Mouse (Mus musculus) stomach, postnatal 0 days (tissue): ENCODE measurements around the gene Aif1l. TPM values are rescaled to one million over a fixed set of nuclear protein-coding genes. Genes with fewer than 3 reads are reported as not detected.

Experiments used
- ATAC-seq: fragments of 200-750 bp; cut with Nextera tagmentation; 2 replicates; pipeline ENCODE4 v1.8.0; 2017; ENCODE audit not compliant: low FRiP score, low TSS enrichment
- DNase-seq: peaks from one replicate; pipeline ENCODE4 v3.0.0-alpha.2; 2016; ENCODE audit warnings: low spot score
- H3K27ac ChIP-seq: fragments of 300-500 bp; sonication (generic); replicated peaks from 2 replicates; pipeline ENCODE4 v1.5.1; 2014; ENCODE audit warnings: mild to moderate bottlenecking, control low read depth
- H3K27me3 ChIP-seq: fragments of 300-500 bp; sonication (generic); 2 replicates; pipeline ENCODE4 v1.6.1; 2014; ENCODE audit warnings: low read length; ENCODE audit not compliant: control insufficient read depth, insufficient read depth
- H3K36me3 ChIP-seq: fragments of 300-500 bp; sonication (generic); 2 replicates; pipeline ENCODE4 v1.6.1; 2014; ENCODE audit warnings: low read length, mixed read lengths; ENCODE audit not compliant: control insufficient read depth, insufficient read depth
- H3K4me1 ChIP-seq: fragments of 300-500 bp; sonication (generic); replicated peaks from 2 replicates; pipeline ENCODE4 v1.6.1; 2014; ENCODE audit warnings: antibody characterized with exemption; ENCODE audit not compliant: control insufficient read depth, insufficient read depth
- H3K4me2 ChIP-seq: fragments of 300-500 bp; sonication (generic); replicated peaks from 2 replicates; pipeline ENCODE4 v1.6.1; 2014; ENCODE audit warnings: low read depth, mild to moderate bottlenecking, control low read depth, moderate library complexity
- H3K4me3 ChIP-seq: fragments of 300-500 bp; sonication (generic); 2 replicates; pipeline ENCODE4 v1.5.1; 2014; ENCODE audit warnings: low read depth, low read length, control low read depth
- H3K9ac ChIP-seq: fragments of 300-500 bp; sonication (generic); 2 replicates; pipeline ENCODE4 v1.6.1; 2014; ENCODE audit warnings: mild to moderate bottlenecking, low read length, control low read depth, mixed read lengths
- H3K9me3 ChIP-seq: fragments of 300-500 bp; sonication (generic); 2 replicates; pipeline ENCODE4 v1.6.1; 2016; ENCODE audit warnings: low read length; ENCODE audit not compliant: control insufficient read depth
- CTCF ChIP-seq: IDR thresholded peaks from 2 replicates; pipeline ENCODE4 v1.5.1; 2016; ENCODE audit warnings: antibody characterized with exemption, low read depth, mild to moderate bottlenecking, moderate library complexity
- EP300 ChIP-seq: optimal IDR thresholded peaks from 2 replicates; pipeline ENCODE3; 2016; ENCODE audit warnings: antibody characterized with exemption
- WGBS: fragments of 180-500 bp; shearing (Covaris S2); extraction: QIAGEN DNeasy Blood & Tissue Kit; methylation state at CpG from one replicate; pipeline ENCODE4 v1.1.7; 2014; 5-methylcytosine and 5-hydroxymethylcytosine counted together
- polyA plus RNA-seq: library from polyadenylated mRNA; unstranded; fragments of >200 nt; fragmentation: Nextera tagmentation; extraction: Ambion mirVana; gene quantifications from 2 replicates; pipeline ENCODE4 v1.2.1, GENCODE M21; 2015

Gene Aif1l
- polyA plus RNA-seq, 1 experiment from 2014 or later: 47.7 TPM

- ATAC-seq (no peak), DNase-seq (no peak)
- H3K9me3 ChIP-seq: no peaks in the 10 kb centered on the region
- no peak for TF ChIP-seq EP300
- TF ChIP-seq CTCF: no peak
- no peak overlapping the region for H3K9ac ChIP-seq
- H3K27ac ChIP-seq: no peak overlapping the region
- H3K4me1 ChIP-seq: no peaks in the 10 kb centered on the region
- no peaks in the 10 kb centered on the region for H3K36me3 ChIP-seq
- WGBS: 64% methylated on average over 1 of the region's 1 CpGs
- no peak overlapping the region for H3K4me2 ChIP-seq
- no peaks in the 10 kb centered on the region for H3K27me3 ChIP-seq
- H3K4me3 ChIP-seq: no peak overlapping the region
Measured at GRCm38 (mm10) chr2:31938298-31938697, 11.6 kb upstream of the Aif1l start.

GRCm38 (mm10) chr2:31943011-31943410 is 6.9 kb upstream of the Aif1l start:
- H3K27me3 ChIP-seq: no peaks in the 10 kb centered on the region
- ATAC-seq: no peak
- H3K36me3 ChIP-seq: no peaks in the 10 kb centered on the region
- no peak overlapping the region for H3K9ac ChIP-seq
- H3K4me2 ChIP-seq: no peak overlapping the region
- TF ChIP-seq CTCF (no peak), EP300 (no peak)
- no peaks in the 10 kb centered on the region for H3K9me3 ChIP-seq
- no peak overlapping the region for H3K27ac ChIP-seq
- no peaks in the 10 kb centered on the region for H3K4me1 ChIP-seq
- DNase-seq: no peak
- H3K4me3 ChIP-seq: no peak overlapping the region
- 48% methylated on average over 4 of the region's 4 CpGs for WGBS

DNA sequence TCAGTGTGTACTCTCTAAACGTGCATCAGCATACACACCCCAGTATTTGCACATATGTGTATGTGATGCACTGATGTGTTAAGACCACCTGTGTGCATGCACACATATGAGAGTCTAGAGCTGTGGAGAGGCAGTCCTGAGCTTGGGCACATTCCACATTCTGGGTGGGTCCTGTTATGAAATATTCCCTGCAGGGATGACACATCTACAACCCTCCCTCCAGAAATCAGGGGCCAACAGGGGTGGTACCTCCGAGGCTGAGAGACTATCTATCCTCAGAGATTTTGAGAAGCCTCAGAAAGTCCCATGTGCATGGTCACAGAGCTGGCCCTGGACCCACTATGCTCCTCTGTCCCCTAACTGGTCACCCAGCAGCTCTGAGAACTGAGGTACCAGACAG is 4.4 kb upstream of the Aif1l start:
- ATAC-seq (no peak), DNase-seq (no peak)
- Histone ChIP-seq H3K9ac (no peak overlapping the region), H3K4me2 (no peak overlapping the region), H3K36me3 (no peaks in the 10 kb centered on the region), H3K4me3 (no peak overlapping the region), H3K9me3 (no peaks in the 10 kb centered on the region), H3K4me1 (0 out of 2 replicates have a peak, but pooled peaks cover 3% of the 10 kb centered on the region), H3K27ac (no peak overlapping the region), H3K27me3 (no peaks in the 10 kb centered on the region)
- TF ChIP-seq EP300: no peak
- no peak for TF ChIP-seq CTCF
- 56% methylated on average over 2 of the region's 2 CpGs for WGBS

- Histone ChIP-seq H3K27ac (no peak overlapping the region), H3K27me3 (no peaks in the 10 kb centered on the region), H3K4me2 (no peak overlapping the region), H3K9me3 (no peaks in the 10 kb centered on the region), H3K4me3 (no peak overlapping the region), H3K9ac (no peak overlapping the region), H3K4me1 (0 out of 2 replicates have a peak, but pooled peaks cover 3% of the 10 kb centered on the region), H3K36me3 (no peaks in the 10 kb centered on the region)
- ATAC-seq: peak; percentile 79
- 41% methylated on average over 6 of the region's 6 CpGs for WGBS
- peak; percentile 26 for DNase-seq
- TF ChIP-seq EP300 (no peak), CTCF (peak; percentile 52)
Measured at GRCm38 (mm10) chr2:31948392-31948791, 1.5 kb upstream of the Aif1l start.

DNA sequence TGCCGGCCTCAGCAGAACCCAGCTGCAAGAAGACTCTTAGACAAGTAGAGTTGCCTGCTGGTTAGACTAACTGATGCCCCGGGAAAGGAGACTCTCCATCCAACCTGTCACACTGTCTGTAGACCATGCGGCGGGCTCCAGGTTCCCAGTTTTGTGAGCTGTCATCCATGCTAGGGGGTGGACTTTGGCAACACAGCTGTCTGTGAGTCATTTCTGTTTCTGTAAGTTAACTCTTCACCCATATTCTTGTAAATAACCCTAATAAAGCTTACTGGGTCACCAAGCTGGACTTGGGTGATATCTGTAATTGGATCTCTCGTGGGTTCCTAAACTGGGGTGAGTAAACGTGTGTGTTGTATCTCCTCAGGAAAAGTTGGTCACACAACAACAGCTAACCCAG is 1.1 kb upstream of the Aif1l start:
- 0 out of 2 replicates have a peak, but pooled peaks cover 3% of the 10 kb centered on the region for H3K4me1 ChIP-seq
- H3K9ac ChIP-seq: no peak overlapping the region
- H3K36me3 ChIP-seq: no peaks in the 10 kb centered on the region
- no peaks in the 10 kb centered on the region for H3K27me3 ChIP-seq
- DNase-seq (no peak), ATAC-seq (no peak)
- H3K4me2 ChIP-seq: no peak overlapping the region
- no peak overlapping the region for H3K4me3 ChIP-seq
- H3K27ac ChIP-seq: no peak overlapping the region
- H3K9me3 ChIP-seq: no peaks in the 10 kb centered on the region
- WGBS: 62% methylated on average over 6 of the region's 6 CpGs
- TF ChIP-seq EP300 (no peak), CTCF (no peak)

DNA sequence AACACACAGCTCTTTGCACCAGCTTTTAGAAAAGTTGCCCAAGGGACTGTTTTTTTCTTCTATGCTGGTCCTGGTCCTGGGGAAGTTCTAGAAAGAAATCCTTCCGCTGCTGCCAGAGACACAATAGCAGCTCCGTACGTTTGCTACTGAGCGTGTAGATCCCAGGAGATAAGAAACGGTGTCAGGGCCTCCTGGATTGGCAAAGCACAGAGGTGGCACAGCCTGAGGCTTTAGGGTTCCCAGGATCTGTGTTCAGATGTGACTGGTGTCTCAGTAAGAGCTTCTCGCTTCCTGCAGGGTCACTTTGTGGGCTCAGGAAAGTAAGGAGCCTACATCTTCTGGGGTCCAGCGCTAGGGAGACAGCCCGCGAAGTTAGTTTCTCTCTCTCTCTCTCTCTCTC is 1.0 kb downstream of the Aif1l start:
- Histone ChIP-seq H3K4me3 (peak overlapping the region; percentile 57), H3K27ac (no peak overlapping the region), H3K4me2 (peak overlapping the region; percentile 99), H3K9me3 (no peaks in the 10 kb centered on the region), H3K36me3 (no peaks in the 10 kb centered on the region), H3K4me1 (0 out of 2 replicates have a peak, but pooled peaks cover 3% of the 10 kb centered on the region), H3K27me3 (no peaks in the 10 kb centered on the region), H3K9ac (peak overlapping the region; percentile 18; the same call in 1 of the 2 replicates)
- no peak for ATAC-seq
- no peak for DNase-seq
- WGBS: 34% methylated on average over 9 of the region's 9 CpGs
- TF ChIP-seq CTCF: no peak
- TF ChIP-seq EP300: no peak
